Mouse (Mus musculus): ENCODE measurements around the gene Atic. TPM values are rescaled to one million over a fixed set of nuclear protein-coding genes. Genes with fewer than 3 reads are reported as not detected.

The Atic gene
- polyA plus RNA-seq, 1 experiment from 2014 or later: 98.1 TPM

DNA sequence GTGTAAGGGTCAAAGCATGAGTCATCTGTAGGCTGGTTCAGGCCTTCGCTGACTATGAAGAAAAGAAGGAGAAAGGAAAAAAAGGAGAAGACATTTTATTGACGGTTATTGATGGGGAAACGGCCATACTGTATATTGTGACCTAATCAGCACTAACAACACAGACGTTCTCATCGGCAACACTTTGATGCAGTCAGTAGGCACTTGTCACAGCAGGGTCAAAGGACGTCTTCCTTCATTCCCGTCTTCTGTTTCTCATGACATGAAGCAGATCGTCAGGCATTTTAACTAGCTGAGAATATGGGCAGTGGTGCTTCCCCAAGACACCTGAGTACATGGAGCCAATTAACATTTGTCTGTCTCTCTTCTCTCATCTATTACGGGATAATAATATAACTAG lies 36.2 kb downstream of the Atic start:
- ChIA-PET CTCF (no interaction called here), POLR2A (interaction anchor here (0.6 kb wide), 1 partner anchor 17 kb away, joined by 4 read pairs; no protein-coding TSS in a partner anchor)
- H3K27me3 ChIP-seq: no peaks in the 10 kb centered on the region
- ATAC-seq: no peak
- DNase-seq (ENCODE audit: low read depth, low spot score): no peak
- no peak for TF ChIP-seq CTCF (IDR thresholded peaks at IDR 0.05)
- in situ Hi-C loops (cut with MboI; ENCODE audit: low pct_unique_long_range_greater_than_20kb): no loop called here

DNA sequence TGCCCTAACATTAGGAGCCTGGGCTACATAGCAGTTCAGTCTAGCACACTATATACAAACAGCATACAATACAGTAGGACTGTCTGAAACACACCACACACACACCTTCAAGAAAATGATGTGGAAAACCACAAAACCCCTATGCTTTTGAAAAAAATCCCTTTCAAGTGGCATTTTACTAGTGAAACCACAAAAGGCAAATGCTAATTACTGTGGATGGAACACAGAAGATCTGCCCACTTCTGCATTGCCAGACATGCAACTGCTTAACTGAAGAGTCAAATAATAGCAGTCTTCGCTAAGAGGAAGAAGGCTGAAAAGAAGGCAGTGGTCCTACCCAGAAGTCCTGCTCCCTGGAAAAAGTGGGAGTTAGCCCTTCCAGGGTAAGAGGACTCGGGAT lies 37.3 kb downstream of the Atic start:
- in situ Hi-C loops (cut with MboI; ENCODE audit: low pct_unique_long_range_greater_than_20kb): no loop called here
- H3K27me3 ChIP-seq: no peaks in the 10 kb centered on the region
- ChIA-PET POLR2A (no interaction called here), CTCF (no interaction called here)
- TF ChIP-seq CTCF (IDR thresholded peaks at IDR 0.05): no peak
- DNase-seq (ENCODE audit: low read depth, low spot score) (no peak), ATAC-seq (no peak)

DNA sequence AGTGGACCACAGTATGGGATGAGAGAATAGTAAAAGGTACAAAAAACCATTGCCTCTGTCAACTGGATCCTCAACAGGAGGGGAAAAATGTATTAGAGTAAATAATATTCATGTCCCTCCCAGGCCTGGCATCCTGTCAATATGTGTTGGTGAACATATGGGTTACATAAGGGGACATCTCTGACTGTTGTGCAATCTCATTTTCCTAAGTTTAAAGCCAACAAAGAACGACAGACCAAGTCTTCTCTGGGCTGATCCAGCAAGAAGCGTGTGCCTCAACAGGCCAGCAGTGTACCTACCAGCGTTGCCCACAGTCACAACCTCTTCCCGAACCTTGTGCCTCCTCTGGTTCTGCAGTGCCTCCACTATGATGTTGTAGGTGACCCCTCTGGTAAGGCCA lies 38.4 kb downstream of the Atic start:
- in situ Hi-C loops (cut with MboI; ENCODE audit: low pct_unique_long_range_greater_than_20kb): no loop called here
- ChIA-PET POLR2A (no interaction called here), CTCF (no interaction called here)
- ATAC-seq: no peak
- DNase-seq (ENCODE audit: low read depth, low spot score): no peak
- H3K27me3 ChIP-seq: no peaks in the 10 kb centered on the region
- TF ChIP-seq CTCF (IDR thresholded peaks at IDR 0.05): no peak

DNA sequence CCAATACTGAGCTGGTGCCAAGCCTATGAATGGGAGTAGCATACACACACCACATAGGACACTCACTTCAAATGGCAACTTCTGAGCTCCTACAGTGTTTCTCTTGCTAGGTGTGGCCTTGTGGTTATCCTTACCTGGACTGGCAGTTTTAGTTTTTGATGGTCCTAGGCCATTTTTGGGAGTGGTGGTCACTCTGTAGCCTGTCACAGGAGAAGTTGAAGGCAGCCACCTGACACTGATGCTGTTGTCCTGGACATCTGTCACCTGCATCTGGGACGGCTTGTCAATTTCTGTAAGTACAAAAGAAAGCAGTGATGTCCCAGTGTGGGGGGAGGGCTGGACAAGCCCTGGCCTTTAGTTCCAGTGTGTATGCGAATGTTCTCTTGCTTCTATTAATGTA lies 48.8 kb downstream of the Atic start:
- ChIA-PET POLR2A (no interaction called here), CTCF (no interaction called here)
- no peaks in the 10 kb centered on the region for H3K27me3 ChIP-seq
- DNase-seq (ENCODE audit: low read depth, low spot score) (no peak), ATAC-seq (no peak)
- TF ChIP-seq CTCF (IDR thresholded peaks at IDR 0.05): no peak
- in situ Hi-C loops (cut with MboI; ENCODE audit: low pct_unique_long_range_greater_than_20kb): no loop called here

DNA sequence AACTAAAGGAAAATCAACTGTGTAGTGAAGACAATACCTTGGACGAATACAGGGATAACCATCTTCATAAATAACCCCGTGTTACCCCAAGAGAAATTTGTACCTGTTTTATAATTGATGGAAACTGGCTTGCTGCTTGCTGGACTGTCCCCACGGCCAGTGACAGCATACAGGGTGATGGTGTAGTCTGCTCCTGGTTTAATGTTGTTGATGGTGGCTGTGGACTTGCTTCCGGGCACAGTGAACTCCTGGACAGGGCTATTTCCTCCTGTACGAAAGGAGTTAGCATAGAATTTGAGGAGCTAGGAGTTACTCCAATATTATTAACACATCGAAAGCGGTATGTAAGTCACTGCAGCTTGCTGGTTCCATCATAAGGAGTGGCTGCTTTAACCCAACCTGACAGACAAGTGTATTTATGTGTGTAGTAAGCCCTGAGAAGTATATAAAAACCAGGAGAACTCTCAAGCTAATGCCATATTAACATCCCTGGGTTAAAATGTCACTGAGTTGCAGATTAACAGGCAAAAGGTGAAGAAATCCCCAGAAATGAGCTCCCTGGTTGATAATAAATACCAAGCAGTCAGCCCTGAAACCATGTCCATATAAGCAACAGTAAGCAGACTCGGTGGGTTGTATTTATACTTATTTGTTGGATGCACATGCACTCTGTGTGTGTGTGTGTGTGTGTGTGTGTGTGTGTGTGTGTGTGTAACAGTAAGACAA lies 49.8 kb downstream of the Atic start:
- no peak for TF ChIP-seq CTCF (IDR thresholded peaks at IDR 0.05)
- ATAC-seq (no peak), DNase-seq (ENCODE audit: low read depth, low spot score) (no peak)
- in situ Hi-C loops (cut with MboI; ENCODE audit: low pct_unique_long_range_greater_than_20kb): no loop called here
- no peaks in the 10 kb centered on the region for H3K27me3 ChIP-seq
- CTCF ChIA-PET: interaction anchor here (1.3 to 1.7 kb wide), 2 partner anchors 13 to 18 kb away, joined by 4 to 7 read pairs; no protein-coding TSS in a partner anchor
- POLR2A ChIA-PET: no interaction called here

DNA sequence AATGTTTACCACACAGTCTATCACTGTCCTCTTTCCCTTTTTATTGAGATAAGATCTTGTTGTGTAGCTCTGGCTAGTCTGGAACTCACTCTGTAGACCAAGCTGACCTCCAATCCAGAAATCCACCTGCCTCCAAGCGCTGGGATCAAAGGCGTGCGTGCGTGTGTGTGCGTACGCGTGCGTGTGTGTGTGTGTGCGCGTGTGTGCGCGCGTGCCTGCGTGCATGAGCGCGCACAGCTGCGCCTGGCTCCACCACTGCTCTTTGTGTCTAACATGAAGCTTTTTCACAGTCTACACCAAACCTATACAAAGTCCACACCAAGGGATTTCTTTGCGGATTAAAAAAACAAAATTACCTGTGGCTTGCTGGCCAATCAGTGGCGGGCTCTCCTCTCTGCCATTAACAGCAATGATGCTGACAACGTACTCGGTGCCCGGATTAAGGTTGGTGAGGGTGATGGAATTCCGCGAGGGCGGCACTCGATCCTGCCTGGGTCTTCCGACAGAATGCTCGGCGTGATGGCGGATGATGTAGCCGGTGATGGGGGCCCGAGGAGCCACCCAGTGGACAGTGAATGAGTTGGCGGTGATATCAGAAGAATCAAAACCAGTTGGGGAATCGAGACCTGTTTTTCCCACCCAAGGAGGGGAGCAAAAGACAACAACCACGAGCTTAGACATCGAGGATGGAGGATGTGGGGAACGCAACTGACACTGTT lies 52.3 kb downstream of the Atic start:
- no peaks in the 10 kb centered on the region for H3K27me3 ChIP-seq
- ChIA-PET POLR2A (interaction anchor here (0.9 kb wide), 1 partner anchor 11 kb away, joined by 3 read pairs; no protein-coding TSS in a partner anchor), CTCF (interaction anchor here (1.5 kb wide), 1 partner anchor 15 kb away, joined by 3 read pairs; no protein-coding TSS in a partner anchor)
- DNase-seq (ENCODE audit: low read depth, low spot score) (no peak), ATAC-seq (no peak)
- TF ChIP-seq CTCF (IDR thresholded peaks at IDR 0.05): no peak
- in situ Hi-C loops (cut with MboI; ENCODE audit: low pct_unique_long_range_greater_than_20kb): no loop called here

DNA sequence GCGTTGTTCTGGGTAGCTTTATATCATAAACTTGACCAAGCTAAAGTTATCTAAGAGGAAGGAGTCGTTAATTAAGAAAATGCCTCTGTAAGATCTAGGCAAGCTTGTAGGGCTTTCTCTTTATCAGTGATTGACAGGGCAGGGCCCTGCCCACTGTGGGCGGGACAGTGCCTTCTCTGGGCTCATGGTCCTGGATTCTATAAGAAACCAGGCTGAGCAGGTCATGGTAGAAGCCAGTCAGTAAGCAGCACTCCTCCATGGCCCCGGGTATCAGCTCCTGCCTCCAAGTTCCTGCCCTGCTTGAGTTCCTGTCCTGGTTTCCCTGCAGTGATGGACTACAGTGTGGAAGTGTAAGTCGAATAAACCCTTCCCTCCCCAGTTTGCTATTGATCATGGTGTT lies 53.0 kb downstream of the Atic start:
- no peaks in the 10 kb centered on the region for H3K27me3 ChIP-seq
- ChIA-PET POLR2A (no interaction called here), CTCF (no interaction called here)
- TF ChIP-seq CTCF (IDR thresholded peaks at IDR 0.05): no peak
- ATAC-seq (no peak), DNase-seq (ENCODE audit: low read depth, low spot score) (no peak)
- in situ Hi-C loops (cut with MboI; ENCODE audit: low pct_unique_long_range_greater_than_20kb): loop anchor here (10.0 kb wide), 1 partner anchor 515 kb away; no protein-coding TSS in a partner anchor

DNA sequence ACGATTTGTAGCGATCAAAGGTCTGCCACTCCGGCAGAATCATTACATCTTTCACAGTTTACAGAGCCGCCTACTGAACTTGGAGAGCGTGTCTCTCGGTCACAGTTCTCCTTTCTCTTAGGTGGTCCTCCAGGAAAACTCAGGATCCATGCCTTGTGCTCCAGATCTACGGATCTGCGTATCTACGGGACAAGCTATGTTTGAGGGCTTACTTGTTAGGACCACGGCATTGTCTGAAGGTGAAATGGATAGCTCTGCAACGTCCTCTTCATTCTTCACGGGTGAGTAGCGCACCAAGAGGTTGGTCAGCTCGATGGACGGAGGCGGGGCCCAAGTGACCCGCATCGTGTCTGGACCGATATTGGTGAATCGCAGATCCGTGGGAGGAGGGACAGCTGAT lies 55.3 kb downstream of the Atic start:
- TF ChIP-seq CTCF (IDR thresholded peaks at IDR 0.05): no peak
- ChIA-PET POLR2A (no interaction called here), CTCF (no interaction called here)
- ATAC-seq (no peak), DNase-seq (ENCODE audit: low read depth, low spot score) (no peak)
- in situ Hi-C loops (cut with MboI; ENCODE audit: low pct_unique_long_range_greater_than_20kb): loop anchor here (10.0 kb wide), 1 partner anchor 513 kb away; no protein-coding TSS in a partner anchor
- H3K27me3 ChIP-seq: no peaks in the 10 kb centered on the region

DNA sequence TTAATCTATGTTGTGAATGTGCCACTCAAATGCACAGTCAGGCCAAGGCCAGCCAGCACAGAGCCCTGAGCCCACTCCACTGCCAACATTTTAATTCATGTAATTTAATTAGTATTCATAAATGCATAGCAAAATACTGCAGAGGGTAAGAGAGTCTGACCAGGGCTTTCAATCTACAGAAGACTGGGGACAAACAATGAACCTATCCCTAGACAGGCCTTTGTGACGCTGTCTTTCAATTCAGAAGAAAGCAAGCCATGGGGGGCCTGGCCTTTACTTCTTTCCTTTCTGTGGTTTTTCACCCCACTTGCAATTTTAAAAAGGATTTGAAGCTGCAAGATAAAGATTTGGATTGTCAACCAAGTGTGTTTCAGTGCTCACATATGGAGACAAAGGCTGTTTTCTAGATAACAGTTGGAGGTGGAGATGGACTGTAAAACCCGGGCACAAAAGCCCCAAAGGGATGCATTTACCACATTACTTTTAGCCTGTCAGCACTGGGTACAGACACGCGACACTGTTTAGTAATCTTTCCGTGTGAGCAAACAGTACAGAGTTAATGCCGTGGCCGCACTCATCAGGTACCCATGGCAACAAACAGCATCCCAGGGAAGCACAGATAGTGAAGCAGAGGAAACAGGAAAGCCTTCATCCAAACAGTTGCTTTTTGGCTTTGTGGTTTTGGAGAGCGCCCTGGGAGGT lies 57.7 kb downstream of the Atic start:
- in situ Hi-C loops (cut with MboI; ENCODE audit: low pct_unique_long_range_greater_than_20kb): loop anchor here (10.0 kb wide), 1 partner anchor 510 kb away; no protein-coding TSS in a partner anchor
- CTCF ChIA-PET: interaction anchor here (1.0 kb wide), 1 partner anchor 29 kb away, joined by 3 read pairs; no protein-coding TSS in a partner anchor
- DNase-seq (ENCODE audit: low read depth, low spot score) (no peak), ATAC-seq (no peak)
- H3K27me3 ChIP-seq: no peaks in the 10 kb centered on the region
- POLR2A ChIA-PET: no interaction called here
- no peak for TF ChIP-seq CTCF (IDR thresholded peaks at IDR 0.05)

DNA sequence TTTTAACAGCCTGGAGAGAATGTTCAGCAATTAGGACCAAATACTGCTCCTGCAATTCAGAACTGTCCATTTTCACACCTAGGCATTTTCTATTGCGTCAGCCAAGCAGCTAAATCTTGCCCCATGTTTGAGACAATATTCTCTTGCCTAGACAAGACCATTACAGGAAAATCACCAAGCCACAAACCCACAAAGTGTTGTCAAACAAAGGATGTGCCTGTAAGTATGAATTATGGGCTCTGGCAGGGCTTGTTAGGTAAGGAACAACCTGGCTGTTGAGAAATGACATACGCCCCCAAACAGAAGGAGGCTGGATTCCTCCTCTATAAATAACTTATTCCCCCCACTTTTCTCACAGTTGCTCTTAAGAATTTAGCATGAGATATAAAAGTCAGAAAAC lies 64.6 kb downstream of the Atic start:
- DNase-seq (ENCODE audit: low read depth, low spot score): no peak
- ChIA-PET POLR2A (interaction anchor here (0.7 kb wide), 1 partner anchor 38 kb away, joined by 3 read pairs; no protein-coding TSS in a partner anchor), CTCF (no interaction called here)
- ATAC-seq: no peak
- TF ChIP-seq CTCF (IDR thresholded peaks at IDR 0.05): no peak
- in situ Hi-C loops (cut with MboI; ENCODE audit: low pct_unique_long_range_greater_than_20kb): no loop called here
- H3K27me3 ChIP-seq: no peaks in the 10 kb centered on the region
